Mouse (Mus musculus): ENCODE data around the gene Ssh1.

The Ssh1 gene

GRCm38 (mm10) chr5:113993487-113994465 lies at the start of gene Ssh1:
Ssh1 (minus strand) TSS chr5:113993894.
- peak; percentile 95 to 97 for DNase-seq

GRCm38 (mm10) chr5:114041327-114041930 lies 47.7 kb upstream of the Ssh1 start:
- DNase-seq: no peak

GRCm38 (mm10) chr5:114040911-114041310 lies 47.2 kb upstream of the Ssh1 start:
- no peak for DNase-seq

GRCm38 (mm10) chr5:114040508-114040907 lies 46.8 kb upstream of the Ssh1 start:
- no peak for DNase-seq

- peak; percentile 82 to 89 for DNase-seq
Measured at GRCm38 (mm10) chr5:114035111-114035510, 41.4 kb upstream of the Ssh1 start.

- no peak for DNase-seq
Measured at GRCm38 (mm10) chr5:114034393-114034792, 40.7 kb upstream of the Ssh1 start.

- no peak for DNase-seq
Measured at GRCm38 (mm10) chr5:114032161-114032763, 38.6 kb upstream of the Ssh1 start.

- DNase-seq: no peak
Measured at GRCm38 (mm10) chr5:114030652-114031051, 37.0 kb upstream of the Ssh1 start.

- DNase-seq: peak; percentile 48 to 56
Measured at GRCm38 (mm10) chr5:114028111-114028510, 34.4 kb upstream of the Ssh1 start.

GRCm38 (mm10) chr5:114027217-114027944 lies 33.7 kb upstream of the Ssh1 start:
- peak; percentile 31 to 52 for DNase-seq

- DNase-seq: peak in 1 of 2 experiments; percentile 38
Measured at GRCm38 (mm10) chr5:114024885-114025284, 31.2 kb upstream of the Ssh1 start.

- no peak for DNase-seq
Measured at GRCm38 (mm10) chr5:114024390-114024789, 30.7 kb upstream of the Ssh1 start.

GRCm38 (mm10) chr5:114015121-114015520 lies 21.4 kb upstream of the Ssh1 start:
- no peak for DNase-seq

GRCm38 (mm10) chr5:114009049-114009448 lies 15.4 kb upstream of the Ssh1 start:
- no peak for DNase-seq

- DNase-seq: peak; percentile 47 to 56
Measured at GRCm38 (mm10) chr5:114007753-114008453, 14.2 kb upstream of the Ssh1 start.

- no peak for DNase-seq
Measured at GRCm38 (mm10) chr5:114006974-114007373, 13.3 kb upstream of the Ssh1 start.

GRCm38 (mm10) chr5:114005100-114005499 lies 11.4 kb upstream of the Ssh1 start:
- no peak for DNase-seq

- DNase-seq: no peak
Measured at GRCm38 (mm10) chr5:114004573-114004972, 10.9 kb upstream of the Ssh1 start.

GRCm38 (mm10) chr5:114003542-114003941 lies 9.8 kb upstream of the Ssh1 start, which contains the start of gene Dao:
Dao (plus strand) TSS chr5:114003703.
- peak in 1 of 2 experiments; percentile 53 for DNase-seq

GRCm38 (mm10) chr5:113999382-113999781 lies 5.7 kb upstream of the Ssh1 start:
- no peak for DNase-seq

- no peak for DNase-seq
Measured at GRCm38 (mm10) chr5:113996458-113996857, 2.8 kb upstream of the Ssh1 start.

GRCm38 (mm10) chr5:113993031-113993486 lies 635 bp downstream of the Ssh1 start:
- peak; percentile 77 to 81 for DNase-seq
